Mouse (Mus musculus) ES-E14 (cell line): ENCODE results near the gene Nrsn1.

Experiments used
- HCFC1 ChIP-seq: IDR thresholded peaks from 2 replicates; pipeline ENCODE4 v1.6.1; 2012; ENCODE audit warnings: low read length, inconsistent platforms, borderline replicate concordance; ENCODE audit not compliant: insufficient read depth
- MAFK ChIP-seq: IDR thresholded peaks from 2 replicates; pipeline ENCODE4 v1.6.1; 2014; ENCODE audit warnings: mild to moderate bottlenecking, low read depth, low read length, inconsistent platforms; ENCODE audit not compliant: insufficient read depth
- ZNF384 ChIP-seq: IDR thresholded peaks from 2 replicates; pipeline ENCODE4 v1.6.1; 2012; ENCODE audit warnings: low read depth, low read length, inconsistent platforms

DNA sequence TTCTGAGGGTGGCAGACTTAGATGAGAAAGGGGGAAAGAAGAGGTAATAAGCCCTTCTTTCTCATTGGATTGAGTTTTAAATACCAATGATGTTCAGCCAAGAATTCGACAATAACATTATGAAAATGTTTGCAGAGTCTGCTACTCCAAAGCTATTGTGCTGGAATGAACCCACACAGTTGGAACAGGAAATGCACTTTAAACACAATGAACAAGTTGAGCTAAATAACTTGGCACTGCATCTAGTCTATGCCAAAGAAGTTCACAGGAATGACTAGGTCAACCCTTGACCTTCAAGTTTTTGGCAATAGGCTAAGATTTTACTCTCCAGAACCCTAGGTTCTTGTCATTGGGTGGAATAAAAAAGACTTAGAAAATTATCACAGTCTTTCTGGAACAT is 18.4 kb upstream of the Nrsn1 start:
- TF ChIP-seq HCFC1 (no peak), ZNF384 (no peak), MAFK (no peak)
